Mouse (Mus musculus): Measurements from ENCODE around the gene Fgf3. TPM values are rescaled to one million over a fixed set of nuclear protein-coding genes. Genes with fewer than 3 reads are reported as not detected.

Gene Fgf3
- under 1 TPM; 0.22 to 0.62 TPM for total RNA-seq (2023)

GRCm38 (mm10) chr7:144837891-144838488 lies at the start of gene Fgf3:
Gene Fgf3, plus strand, starts transcription at chr7:144838083.

GRCm38 (mm10) chr7:144847067-144847466 lies 9.2 kb downstream of the Fgf3 start, which contains the start of gene Fgf4:
Gene Fgf4, plus strand, starts transcription at chr7:144847367.

Other genes starting within 250 kb of the Fgf3 start
- gene Ano1, start 86.1 kb upstream of the Fgf3 start, total RNA-seq (2023): under 1 TPM in 1 of 2 experiments, not detected in 1; 0.13 TPM
- not detected for gene Fgf4, start 9.3 kb downstream of the Fgf3 start, total RNA-seq (2023)
- gene Fgf15, start 58.4 kb downstream of the Fgf3 start, total RNA-seq (2023): not detected
- gene LTO1, start 77.0 kb downstream of the Fgf3 start, total RNA-seq (2023): 10 to 100 TPM; 26.6 to 31.2 TPM
- gene Ccnd1, start 101.8 kb downstream of the Fgf3 start, total RNA-seq (2023): 1 to 10 TPM; 1.0 to 1.2 TPM

Data from neutrophil, adult 59 days (primary cell).